In the genomic region with DNA sequence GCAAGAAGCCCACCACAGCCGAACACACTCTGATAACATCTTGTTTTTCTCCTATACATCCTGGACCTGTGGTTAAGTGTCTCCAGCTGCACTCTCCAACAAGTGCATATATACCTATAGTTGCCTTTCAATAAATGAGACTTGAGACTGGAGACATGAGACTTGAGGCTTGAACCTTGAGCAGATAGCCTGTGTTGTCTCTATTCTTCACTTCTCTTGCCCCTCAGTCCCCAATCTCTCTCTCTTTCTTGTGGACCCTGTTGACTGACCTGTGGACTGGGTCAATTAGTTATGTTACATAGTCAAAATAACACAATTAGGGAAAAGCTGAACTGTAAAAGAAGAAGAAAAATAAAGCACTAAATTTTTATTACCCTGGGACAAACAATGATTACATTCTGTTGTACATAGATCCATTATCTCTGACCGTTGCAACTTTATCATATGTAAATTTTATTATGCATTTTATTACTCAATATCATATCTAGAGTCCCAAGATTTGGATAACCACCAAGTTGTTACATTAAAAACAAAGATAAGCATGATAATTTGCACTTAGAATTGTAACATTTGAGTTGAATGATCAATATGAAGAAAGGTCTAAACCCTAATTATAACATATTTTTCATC, we compare ENCODE assay signal across 27 mouse cellular contexts. TPM values are rescaled to one million over a fixed set of nuclear protein-coding genes. Genes with fewer than 3 reads are reported as not detected.
DNase-seq lines count a peak whose midpoint lies in the region; ATAC-seq and TF ChIP-seq lines count a peak whose summit lies in the region.
"Had no signal": no experiment of that assay in that cellular context is flagged by ENCODE, and none has a peak within 500 bp of the region (broad histone marks: within the 10 kb centered on the region; RNA-seq: fewer than 3 reads in every experiment).

No protein-coding gene starts in this region.

- H3K36me3 ChIP-seq in intestine, embryonic 15.5 days, result no peaks in the 10 kb centered on the region
- H3K36me3 ChIP-seq in intestine, postnatal 0 days (ENCODE audit: control insufficient read depth, insufficient read depth), result no peaks in the 10 kb centered on the region
- H3K36me3 ChIP-seq in intestine, embryonic 16.5 days (ENCODE audit: control insufficient read depth, insufficient read depth, low read length), result no peaks in the 10 kb centered on the region
- H3K36me3 ChIP-seq in small intestine, adult 2 months (ENCODE audit: control insufficient read depth, insufficient read depth, low read length), result no peaks in the 10 kb centered on the region
- H3K36me3 ChIP-seq: G1E had no signal

- H3K4me3 ChIP-seq in intestine, embryonic 15.5 days (replicated peaks), result no peak overlapping the region
- H3K4me3 ChIP-seq in intestine, postnatal 0 days (ENCODE audit: low read depth, low read length), result no peak overlapping the region
- no peak overlapping the region for H3K4me3 ChIP-seq in intestine, embryonic 16.5 days (ENCODE audit: low read length)
- H3K4me3 ChIP-seq in small intestine, adult 2 months (ENCODE audit: low read depth, low read length), result no peak overlapping the region

- no peak for TF ChIP-seq CTCF in intestine, postnatal 0 days (IDR thresholded peaks at IDR 0.05; ENCODE audit: low read depth)
- no peak for TF ChIP-seq CTCF in small intestine, adult 2 months (IDR thresholded peaks at IDR 0.05; ENCODE audit: extremely low read depth, insufficient read length, insufficient replicate concordance, low read depth, low read length)

- H3K27me3 ChIP-seq in intestine, embryonic 15.5 days (replicated peaks), result no peaks in the 10 kb centered on the region
- H3K27me3 ChIP-seq in intestine, postnatal 0 days (replicated peaks; ENCODE audit: control insufficient read depth, insufficient read depth, low read length), result no peaks in the 10 kb centered on the region
- no peaks in the 10 kb centered on the region for H3K27me3 ChIP-seq in intestine, embryonic 16.5 days (replicated peaks; ENCODE audit: control insufficient read depth, insufficient read depth, low read length)
- no peaks in the 10 kb centered on the region for H3K27me3 ChIP-seq in small intestine, adult 2 months (ENCODE audit: control insufficient read depth, insufficient read depth, low read length)
- H3K27me3 ChIP-seq: CH12.LX had no signal

- 69% methylated on average over 2 of the region's 2 CpGs for WGBS in intestine, embryonic 15.5 days
- WGBS in intestine, postnatal 0 days, result 42% methylated on average over 2 of the region's 2 CpGs
- 62% methylated on average over 2 of the region's 2 CpGs for WGBS in intestine, embryonic 16.5 days
- 19% methylated on average over 2 of the region's 2 CpGs for WGBS in small intestine, adult 2 months

- TF ChIP-seq POLR2A in small intestine, adult 2 months (IDR thresholded peaks at IDR 0.05; ENCODE audit: low read depth, low read length), result no peak

- ATAC-seq in intestine, embryonic 15.5 days, result peak; percentile 79
- ATAC-seq in intestine, postnatal 0 days, result no peak
- peak; percentile 81 for ATAC-seq in intestine, embryonic 16.5 days
- ATAC-seq: activated CD4-positive, CD25-positive, alpha-beta regulatory T cell, adult 4 months; CD4-positive, CD25-positive, alpha-beta regulatory T cell, adult 4 months; Patski had no signal

- no peak for DNase-seq in layer of hippocampus, adult 18-20 months (ENCODE audit: low spot score in 2 of 2)
- DNase-seq in thymus, postnatal 10 days (ENCODE audit: low spot score in 2 of 2), result no peak
- DNase-seq: adrenal gland, adult 2 months; adrenal gland, adult 8-10 months; adrenal gland, postnatal 10 days; adrenal gland, postnatal 14 days; adrenal gland, postnatal 25 days; adrenal gland, postnatal 36 days; B cell, adult 2 months; cerebellum, adult 11 months; cerebellum, adult 11-12 months; cerebellum, adult 18-20 months had no signal

- no peaks in the 10 kb centered on the region for H3K4me1 ChIP-seq in intestine, embryonic 15.5 days (replicated peaks)
- H3K4me1 ChIP-seq in intestine, postnatal 0 days (replicated peaks; ENCODE audit: control insufficient read depth, insufficient read depth, low read length), result no peaks in the 10 kb centered on the region
- no peaks in the 10 kb centered on the region for H3K4me1 ChIP-seq in intestine, embryonic 16.5 days (ENCODE audit: control insufficient read depth, insufficient read depth, low read length)
- H3K4me1 ChIP-seq in small intestine, adult 2 months (ENCODE audit: control insufficient read depth, insufficient read depth, insufficient read length, low read length), result peaks cover 5% of the 10 kb centered on the region; the same call in 1 of the 2 replicates

- no peak overlapping the region for H3K9ac ChIP-seq in intestine, embryonic 15.5 days
- H3K9ac ChIP-seq in intestine, postnatal 0 days (ENCODE audit: low read depth, low read length), result no peak overlapping the region
- H3K9ac ChIP-seq in intestine, embryonic 16.5 days (ENCODE audit: low read depth, low read length), result no peak overlapping the region

- H3K4me2 ChIP-seq in intestine, embryonic 15.5 days (replicated peaks), result no peak overlapping the region
- no peak overlapping the region for H3K4me2 ChIP-seq in intestine, postnatal 0 days (replicated peaks; ENCODE audit: low read depth)
- no peak overlapping the region for H3K4me2 ChIP-seq in intestine, embryonic 16.5 days (ENCODE audit: low read depth, low read length)

- no peak overlapping the region for H3K27ac ChIP-seq in intestine, embryonic 15.5 days
- H3K27ac ChIP-seq in intestine, postnatal 0 days (ENCODE audit: low read depth, low read length), result no peak overlapping the region
- no peak overlapping the region for H3K27ac ChIP-seq in intestine, embryonic 16.5 days (ENCODE audit: low read length)
- 0 out of 2 replicates have a peak overlapping the region, but pooled peaks have one; percentile 26 for H3K27ac ChIP-seq in small intestine, adult 2 months (ENCODE audit: insufficient read depth, low read depth, low read length)

- H3K9me3 ChIP-seq in intestine, embryonic 15.5 days, result no peaks in the 10 kb centered on the region
- H3K9me3 ChIP-seq in intestine, postnatal 0 days (ENCODE audit: control insufficient read depth), result no peaks in the 10 kb centered on the region
- no peaks in the 10 kb centered on the region for H3K9me3 ChIP-seq in intestine, embryonic 16.5 days (ENCODE audit: control insufficient read depth, low read length)
- H3K9me3 ChIP-seq: G1E had no signal

RNA-seq across cellular contexts. Expression of gene Olfr713, which starts 9.1 kb away (rescaled TPM):
- not detected in 2 replicates for polyA plus RNA-seq in intestine, embryonic 15.5 days (2015; fragmentation: Nextera tagmentation; extraction: Ambion mirVana)
- not detected in 2 replicates for polyA plus RNA-seq in intestine, postnatal 0 days (2015; fragmentation: Nextera tagmentation; extraction: Ambion mirVana)
- not detected in 2 replicates for polyA plus RNA-seq in intestine, embryonic 16.5 days (2015; fragmentation: Nextera tagmentation; extraction: Ambion mirVana)
- polyA plus RNA-seq in small intestine, adult 2 months (2012; rRNA removed), result not detected in 2 replicates
- total RNA-seq in layer of hippocampus, adult 18-20 months (2021), result not detected
- total RNA-seq: adrenal gland, adult 18-20 months; adrenal gland, adult 2 months; adrenal gland, adult 8-10 months; adrenal gland, postnatal 10 days; adrenal gland, postnatal 14 days; adrenal gland, postnatal 25 days; adrenal gland, postnatal 36 days; adrenal gland, postnatal 4 days; CH12.LX; ES-E14; MEL had no signal
- polyA plus RNA-seq: activated CD4-positive, CD25-positive, alpha-beta regulatory T cell, adult 4 months; adrenal gland, adult 2 months; brain, embryonic 14.5 days; C2C12; CD4-positive, CD25-positive, alpha-beta regulatory T cell, adult 4 months; G1E; Patski had no signal

RNA-seq across cellular contexts. Expression of gene Olfr714, which starts 30.7 kb away (rescaled TPM):
- polyA plus RNA-seq in intestine, embryonic 15.5 days (2015; fragmentation: Nextera tagmentation; extraction: Ambion mirVana), result not detected in 2 replicates
- not detected in 2 replicates for polyA plus RNA-seq in intestine, postnatal 0 days (2015; fragmentation: Nextera tagmentation; extraction: Ambion mirVana)
- not detected in 2 replicates for polyA plus RNA-seq in intestine, embryonic 16.5 days (2015; fragmentation: Nextera tagmentation; extraction: Ambion mirVana)
- polyA plus RNA-seq in small intestine, adult 2 months (2012; rRNA removed), result not detected in 2 replicates
- not detected for total RNA-seq in layer of hippocampus, adult 18-20 months (2021)
- total RNA-seq: adrenal gland, adult 18-20 months; adrenal gland, adult 2 months; adrenal gland, adult 8-10 months; adrenal gland, postnatal 10 days; adrenal gland, postnatal 14 days; adrenal gland, postnatal 25 days; adrenal gland, postnatal 36 days; adrenal gland, postnatal 4 days; CH12.LX; ES-E14; MEL had no signal
- polyA plus RNA-seq: activated CD4-positive, CD25-positive, alpha-beta regulatory T cell, adult 4 months; adrenal gland, adult 2 months; brain, embryonic 14.5 days; C2C12; CD4-positive, CD25-positive, alpha-beta regulatory T cell, adult 4 months; G1E; Patski had no signal

RNA-seq across cellular contexts. Expression of gene Olfr2, which starts 34.2 kb away (rescaled TPM):
- polyA plus RNA-seq in intestine, embryonic 15.5 days (2015; fragmentation: Nextera tagmentation; extraction: Ambion mirVana), result not detected in 2 replicates
- not detected in 2 replicates for polyA plus RNA-seq in intestine, postnatal 0 days (2015; fragmentation: Nextera tagmentation; extraction: Ambion mirVana)
- polyA plus RNA-seq in intestine, embryonic 16.5 days (2015; fragmentation: Nextera tagmentation; extraction: Ambion mirVana), result not detected in 2 replicates
- polyA plus RNA-seq in small intestine, adult 2 months (2012; rRNA removed), result not detected in 2 replicates
- total RNA-seq in layer of hippocampus, adult 18-20 months (2021), result not detected
- total RNA-seq: adrenal gland, adult 18-20 months; adrenal gland, adult 2 months; adrenal gland, adult 8-10 months; adrenal gland, postnatal 10 days; adrenal gland, postnatal 14 days; adrenal gland, postnatal 25 days; adrenal gland, postnatal 36 days; adrenal gland, postnatal 4 days; CH12.LX; ES-E14; G1E; MEL had no signal
- polyA plus RNA-seq: activated CD4-positive, CD25-positive, alpha-beta regulatory T cell, adult 4 months; adrenal gland, adult 2 months; brain, embryonic 14.5 days; C2C12; G1E; Patski had no signal

RNA-seq across cellular contexts. Expression of gene Olfr17, which starts 53.0 kb away (rescaled TPM):
- polyA plus RNA-seq in intestine, embryonic 15.5 days (2015; fragmentation: Nextera tagmentation; extraction: Ambion mirVana), result not detected in 2 replicates
- not detected in 2 replicates for polyA plus RNA-seq in intestine, postnatal 0 days (2015; fragmentation: Nextera tagmentation; extraction: Ambion mirVana)
- not detected in 2 replicates for polyA plus RNA-seq in intestine, embryonic 16.5 days (2015; fragmentation: Nextera tagmentation; extraction: Ambion mirVana)
- not detected in 2 replicates for polyA plus RNA-seq in small intestine, adult 2 months (2012; rRNA removed)
- not detected for total RNA-seq in layer of hippocampus, adult 18-20 months (2021)
- total RNA-seq: adrenal gland, adult 18-20 months; adrenal gland, adult 2 months; adrenal gland, adult 8-10 months; adrenal gland, postnatal 10 days; adrenal gland, postnatal 14 days; adrenal gland, postnatal 25 days; adrenal gland, postnatal 36 days; adrenal gland, postnatal 4 days; CH12.LX; ES-E14; MEL had no signal
- polyA plus RNA-seq: activated CD4-positive, CD25-positive, alpha-beta regulatory T cell, adult 4 months; adrenal gland, adult 2 months; brain, embryonic 14.5 days; C2C12; CD4-positive, CD25-positive, alpha-beta regulatory T cell, adult 4 months; G1E; Patski had no signal
